Mouse (Mus musculus) lung, adult 2 months (tissue): ENCODE measurements around the gene Tacc3. TPM values are rescaled to one million over a fixed set of nuclear protein-coding genes. Genes with fewer than 3 reads are reported as not detected.

Source experiments
- DNase-seq: peaks from one replicate; pipeline ENCODE4 v3.0.0; 2022
- H3K4me1 ChIP-seq: fragments of 200-500 bp; 2 replicates; pipeline ENCODE4 v1.6.1; 2011; ENCODE audit warnings: low read length; ENCODE audit not compliant: control insufficient read depth, insufficient read depth
- H3K4me3 ChIP-seq: fragments of 200-500 bp; replicated peaks from 2 replicates; pipeline ENCODE3; 2011; ENCODE audit warnings: low read depth, mild to moderate bottlenecking, control low read depth, low read length; ENCODE audit errors: extremely low read depth
- CTCF ChIP-seq: fragments of 200-500 bp; IDR thresholded peaks from 2 replicates; pipeline ENCODE4 v1.5.1; 2011; ENCODE audit warnings: mild to moderate bottlenecking, low read length, control low read depth; ENCODE audit not compliant: insufficient read depth
- POLR2A ChIP-seq: fragments of 200-500 bp; IDR thresholded peaks from 2 replicates; pipeline ENCODE4 v1.6.1; 2011; ENCODE audit warnings: low read depth, mild to moderate bottlenecking, control low read depth, low read length, borderline replicate concordance; ENCODE audit errors: extremely low read depth
- WGBS: fragments of 180-500 bp; shearing (Covaris S2); methylation state at CpG from one replicate; pipeline ENCODE4 v1.1.7; 2018; 5-methylcytosine and 5-hydroxymethylcytosine counted together
- polyA plus RNA-seq: library from polyadenylated mRNA; depleted of rRNA; stranded (reverse); fragments of >200 nt; gene quantifications from 2 replicates; pipeline ENCODE4 v1.2.3, GENCODE M21; 2012

Gene Tacc3
- polyA plus RNA-seq, 1 experiment, result 5.3 TPM

GRCm38 (mm10) chr5:33681611-33682388, 23.9 kb downstream of the Tacc3 start:
- H3K4me1 ChIP-seq, result no peaks in the 10 kb centered on the region; the same call in 1 of the 2 replicates
- no peak for TF ChIP-seq CTCF
- TF ChIP-seq POLR2A, result no peak
- WGBS, result 65% methylated on average over 15 of the region's 15 CpGs
- H3K4me3 ChIP-seq, result no peak overlapping the region
- DNase-seq, result peak; percentile 4

GRCm38 (mm10) chr5:33682963-33683362, 25.0 kb downstream of the Tacc3 start:
- peak; percentile 2 for DNase-seq
- Histone ChIP-seq H3K4me3 (no peak overlapping the region), H3K4me1 (peaks cover 4% of the 10 kb centered on the region)
- no peak for TF ChIP-seq CTCF
- no peak for TF ChIP-seq POLR2A
- 86% methylated on average over 4 of the region's 4 CpGs for WGBS

GRCm38 (mm10) chr5:33683897-33684652, 26.1 kb downstream of the Tacc3 start:
- Histone ChIP-seq H3K4me3 (no peak overlapping the region), H3K4me1 (peaks cover 13% of the 10 kb centered on the region)
- peak; percentile 63 for DNase-seq
- 40% methylated on average over 7 of the region's 7 CpGs for WGBS
- TF ChIP-seq CTCF (peak; percentile 73), POLR2A (no peak)

GRCm38 (mm10) chr5:33684932-33685331, 27.0 kb downstream of the Tacc3 start:
- no peak for DNase-seq
- no peak overlapping the region for H3K4me3 ChIP-seq
- peaks cover 16% of the 10 kb centered on the region for H3K4me1 ChIP-seq
- 84% methylated on average over 4 of the region's 4 CpGs for WGBS
- TF ChIP-seq POLR2A, result no peak

- H3K4me3 ChIP-seq, result no peak overlapping the region
- TF ChIP-seq POLR2A (no peak), CTCF (no peak)
- WGBS, result 70% methylated on average over 4 of the region's 4 CpGs
- peaks cover 17% of the 10 kb centered on the region for H3K4me1 ChIP-seq
- DNase-seq, result peak; percentile 13
Measured at GRCm38 (mm10) chr5:33687142-33687541, 29.2 kb downstream of the Tacc3 start.

- 59% methylated on average over 14 of the region's 14 CpGs for WGBS
- no peak for TF ChIP-seq POLR2A
- TF ChIP-seq CTCF, result no peak
- Histone ChIP-seq H3K4me3 (no peak overlapping the region), H3K4me1 (peaks cover 23% of the 10 kb centered on the region)
- no peak for DNase-seq
Measured at GRCm38 (mm10) chr5:33688278-33689220, 30.6 kb downstream of the Tacc3 start.

GRCm38 (mm10) chr5:33689221-33689844, 31.4 kb downstream of the Tacc3 start:
- WGBS, result 35% methylated on average over 20 of the region's 20 CpGs
- Histone ChIP-seq H3K4me3 (peak overlapping the region; percentile 31), H3K4me1 (peaks cover 24% of the 10 kb centered on the region)
- peak; percentile 36; the same call in 1 of the 2 replicates for TF ChIP-seq POLR2A
- TF ChIP-seq CTCF, result no peak
- DNase-seq, result no peak

- WGBS, result 58% methylated on average over 11 of the region's 11 CpGs
- peak overlapping the region; percentile 31 for H3K4me3 ChIP-seq
- TF ChIP-seq CTCF, result no peak
- TF ChIP-seq POLR2A, result peak; percentile 88; the same call in 1 of the 2 replicates
- DNase-seq, result no peak
- H3K4me1 ChIP-seq, result peaks cover 30% of the 10 kb centered on the region
Measured at GRCm38 (mm10) chr5:33689852-33690645, 32.1 kb downstream of the Tacc3 start.
